Mouse (Mus musculus): ENCODE results near the gene Vax1.

GRCm38 (mm10) chr19:59167871-59168270, 2.0 kb downstream of the Vax1 start:
- TF ChIP-seq POLR2A (IDR thresholded peaks at IDR 0.05; ENCODE audit: control insufficient read depth, low read depth, low read length) (no peak), CTCF (IDR thresholded peaks at IDR 0.05; ENCODE audit: control insufficient read depth, insufficient read depth, insufficient replicate concordance, low read depth, low read length) (no peak)
